Mouse (Mus musculus) hindbrain, embryonic 13.5 days (tissue): Measurements from ENCODE around the gene Cib1. TPM values are rescaled to one million over a fixed set of nuclear protein-coding genes. Genes with fewer than 3 reads are reported as not detected.

Source experiments
- ATAC-seq: fragments of 200-750 bp; cut with Nextera tagmentation; 2 replicates; pipeline ENCODE4 v1.8.0; 2017; ENCODE audit warnings: moderate TSS enrichment; ENCODE audit not compliant: low FRiP score
- H3K27ac ChIP-seq: fragments of 300-500 bp; sonication (generic); 2 replicates; pipeline ENCODE4 v1.5.1; 2015; ENCODE audit warnings: inconsistent platforms, mild to moderate bottlenecking, moderate library complexity
- H3K27me3 ChIP-seq: fragments of 300-500 bp; sonication (generic); 2 replicates; pipeline ENCODE4 v1.6.1; 2015; ENCODE audit warnings: mild to moderate bottlenecking, inconsistent platforms
- H3K36me3 ChIP-seq: fragments of 300-500 bp; sonication (generic); 2 replicates; pipeline ENCODE4 v1.6.1; 2015; ENCODE audit warnings: mild to moderate bottlenecking, inconsistent platforms
- H3K4me1 ChIP-seq: fragments of 300-500 bp; sonication (generic); replicated peaks from 2 replicates; pipeline ENCODE4 v1.6.1; 2015; ENCODE audit warnings: inconsistent platforms
- H3K4me2 ChIP-seq: fragments of 300-500 bp; sonication (generic); 2 replicates; pipeline ENCODE4 v1.6.1; 2015; ENCODE audit warnings: inconsistent platforms, mild to moderate bottlenecking, moderate library complexity
- H3K4me3 ChIP-seq: fragments of 300-500 bp; sonication (generic); 2 replicates; pipeline ENCODE4 v1.5.1; 2015; ENCODE audit warnings: mild to moderate bottlenecking, inconsistent platforms
- H3K9ac ChIP-seq: fragments of 300-500 bp; sonication (generic); 2 replicates; pipeline ENCODE4 v1.6.1; 2015; ENCODE audit warnings: mild to moderate bottlenecking, inconsistent platforms
- H3K9me3 ChIP-seq: fragments of 300-500 bp; sonication (generic); 2 replicates; pipeline ENCODE4 v1.6.1; 2016; ENCODE audit warnings: inconsistent platforms
- WGBS: fragments of 180-500 bp; shearing (Covaris S2); methylation state at CpG from one replicate; pipeline ENCODE4 v1.1.7; 2015; 5-methylcytosine and 5-hydroxymethylcytosine counted together
- polyA plus RNA-seq: library from polyadenylated mRNA; unstranded; fragments of >200 nt; fragmentation: Nextera tagmentation; extraction: Ambion mirVana; gene quantifications from 2 replicates; pipeline ENCODE4 v1.2.1, GENCODE M21; 2015

Gene Cib1
- polyA plus RNA-seq, 1 experiment from 2014 or later = 38.1 TPM

DNA sequence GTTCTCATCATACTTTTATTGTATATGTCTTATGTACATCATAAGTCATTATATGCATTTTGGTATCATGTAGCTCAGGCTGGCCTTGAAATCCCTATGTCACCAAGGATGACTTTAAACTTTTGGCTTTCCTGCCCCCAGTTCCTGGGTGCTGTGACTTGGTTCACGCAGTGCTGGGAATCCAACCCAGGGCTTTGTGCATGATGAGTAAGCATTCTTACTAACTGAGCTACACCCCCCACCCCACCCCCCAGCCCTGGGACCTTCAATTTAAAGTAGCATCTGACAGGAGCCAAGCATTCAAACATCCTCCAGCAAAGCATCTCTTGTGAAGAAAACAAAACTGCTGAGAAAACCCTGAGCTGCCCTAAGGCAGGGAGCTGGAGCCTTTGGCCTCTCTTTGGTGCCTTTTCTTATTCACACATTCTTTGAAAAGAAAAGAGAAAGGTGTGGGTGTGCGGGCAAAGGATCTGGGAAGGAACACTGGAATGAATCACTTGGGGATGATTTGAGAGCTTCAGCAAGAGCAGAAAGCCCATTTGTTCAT, 44.0 kb downstream of the Cib1 start:
- Histone ChIP-seq H3K36me3 (no peaks in the 10 kb centered on the region), H3K9ac (0 out of 2 replicates have a peak overlapping the region, but pooled peaks have one; percentile 36), H3K4me3 (no peak overlapping the region), H3K4me1 (peaks cover 80% of the 10 kb centered on the region), H3K27ac (peak overlapping the region; percentile 81), H3K9me3 (no peaks in the 10 kb centered on the region), H3K27me3 (0 out of 2 replicates have a peak, but pooled peaks cover 3% of the 10 kb centered on the region), H3K4me2 (no peak overlapping the region; the same call in 1 of the 2 replicates)
- ATAC-seq = no peak
- 58% methylated on average over 2 of the region's 2 CpGs for whole genome bisulfite sequencing

GRCm38 (mm10) chr7:80187501-80187900, 45.1 kb downstream of the Cib1 start:
- 0 out of 2 replicates have a peak, but pooled peaks cover 3% of the 10 kb centered on the region for H3K27me3 ChIP-seq

GRCm38 (mm10) chr7:80186531-80187296, 45.9 kb downstream of the Cib1 start, which contains the start of gene Sema4b:
Gene Sema4b, plus strand, starts transcription at chr7:80186841.
- Histone ChIP-seq H3K36me3 (no peaks in the 10 kb centered on the region), H3K4me2 (peak within 1 kb of the TSS; percentile 75), H3K4me1 (peaks cover 62% of the 10 kb centered on the region), H3K9me3 (no peaks in the 10 kb centered on the region), H3K27me3 (0 out of 2 replicates have a peak, but pooled peaks cover 3% of the 10 kb centered on the region), H3K9ac (peak within 1 kb of the TSS; percentile 75), H3K4me3 (peak within 1 kb of the TSS; percentile 52), H3K27ac (peak within 1 kb of the TSS; percentile 81)
- WGBS = 1% methylated on average over 48 of the region's 51 CpGs
- ATAC-seq = peak; percentile 89

More at GRCm38 (mm10) chr7:80187501-80187900, 45.1 kb downstream of the Cib1 start:
- peak overlapping the region; percentile 75 for H3K9ac ChIP-seq
- H3K9me3 ChIP-seq = no peaks in the 10 kb centered on the region
- peak overlapping the region; percentile 52 for H3K4me3 ChIP-seq
- no peaks in the 10 kb centered on the region for H3K36me3 ChIP-seq
- H3K4me2 ChIP-seq = peak overlapping the region; percentile 75
- WGBS = 50% methylated on average over 12 of the region's 12 CpGs
- peak overlapping the region; percentile 81 for H3K27ac ChIP-seq
- ATAC-seq = no peak
- H3K4me1 ChIP-seq = peaks cover 70% of the 10 kb centered on the region

- Histone ChIP-seq H3K36me3 (no peaks in the 10 kb centered on the region), H3K4me2 (peak overlapping the region; percentile 75), H3K4me3 (peak overlapping the region; percentile 52; the same call in 1 of the 2 replicates), H3K9me3 (no peaks in the 10 kb centered on the region), H3K27me3 (no peaks in the 10 kb centered on the region), H3K9ac (0 out of 2 replicates have a peak overlapping the region, but pooled peaks have one; percentile 75), H3K27ac (no peak overlapping the region), H3K4me1 (peaks cover 55% of the 10 kb centered on the region)
- WGBS = 16% methylated on average over 8 of the region's 8 CpGs
- ATAC-seq = no peak
Measured at GRCm38 (mm10) chr7:80186021-80186420, 46.6 kb downstream of the Cib1 start.

GRCm38 (mm10) chr7:80184968-80185367, 47.6 kb downstream of the Cib1 start:
- H3K4me2 ChIP-seq = no peak overlapping the region
- no peaks in the 10 kb centered on the region for H3K27me3 ChIP-seq
- 41% methylated on average over 6 of the region's 6 CpGs for WGBS
- H3K4me3 ChIP-seq = no peak overlapping the region
- peaks cover 46% of the 10 kb centered on the region for H3K4me1 ChIP-seq
- ATAC-seq = no peak
- H3K27ac ChIP-seq = peak overlapping the region; percentile 55; the same call in 1 of the 2 replicates
- H3K9ac ChIP-seq = no peak overlapping the region
- no peaks in the 10 kb centered on the region for H3K36me3 ChIP-seq
- H3K9me3 ChIP-seq = no peaks in the 10 kb centered on the region

DNA sequence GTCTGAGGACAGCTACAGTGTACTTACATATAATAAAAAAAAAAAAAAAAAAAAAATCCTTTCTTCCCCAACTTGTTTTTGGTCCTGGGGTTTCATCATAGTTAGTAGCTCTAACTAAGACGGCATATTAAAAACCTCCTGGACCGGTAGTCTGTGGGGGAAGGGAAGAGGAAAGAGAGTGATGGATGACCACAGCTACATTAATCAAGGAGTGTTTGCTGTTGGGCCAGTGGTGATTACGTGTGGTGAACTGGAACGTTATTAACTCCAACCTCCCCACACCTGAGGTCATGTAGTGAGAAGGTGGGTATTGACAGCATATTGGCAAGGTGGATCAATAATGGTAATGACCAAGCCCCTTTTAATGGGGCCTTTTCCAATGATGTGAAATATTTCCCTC, 48.1 kb downstream of the Cib1 start:
- Histone ChIP-seq H3K27me3 (no peaks in the 10 kb centered on the region), H3K36me3 (no peaks in the 10 kb centered on the region), H3K9me3 (no peaks in the 10 kb centered on the region), H3K27ac (peak overlapping the region; percentile 55; the same call in 1 of the 2 replicates), H3K9ac (no peak overlapping the region), H3K4me2 (no peak overlapping the region), H3K4me1 (peaks cover 43% of the 10 kb centered on the region), H3K4me3 (no peak overlapping the region)
- ATAC-seq = no peak
- WGBS = 44% methylated on average over 4 of the region's 4 CpGs

- Histone ChIP-seq H3K4me3 (no peak overlapping the region), H3K9ac (no peak overlapping the region), H3K27ac (no peak overlapping the region), H3K4me2 (no peak overlapping the region), H3K4me1 (peaks cover 37% of the 10 kb centered on the region), H3K36me3 (no peaks in the 10 kb centered on the region), H3K9me3 (no peaks in the 10 kb centered on the region), H3K27me3 (no peaks in the 10 kb centered on the region)
- no peak for ATAC-seq
- 36% methylated on average over 5 of the region's 5 CpGs for WGBS
Measured at GRCm38 (mm10) chr7:80183969-80184368, 48.6 kb downstream of the Cib1 start.

- Histone ChIP-seq H3K4me3 (no peak overlapping the region), H3K27ac (no peak overlapping the region), H3K4me1 (peaks cover 32% of the 10 kb centered on the region), H3K9me3 (no peaks in the 10 kb centered on the region), H3K36me3 (no peaks in the 10 kb centered on the region), H3K4me2 (no peak overlapping the region), H3K9ac (no peak overlapping the region), H3K27me3 (no peaks in the 10 kb centered on the region)
- 95% methylated on average over 1 of the region's 1 CpGs for WGBS
- ATAC-seq = no peak
Measured at GRCm38 (mm10) chr7:80183466-80183865, 49.1 kb downstream of the Cib1 start.

GRCm38 (mm10) chr7:80182139-80182538, 50.5 kb downstream of the Cib1 start:
- H3K9ac ChIP-seq = no peak overlapping the region
- ATAC-seq = no peak
- H3K36me3 ChIP-seq = no peaks in the 10 kb centered on the region
- H3K4me3 ChIP-seq = no peak overlapping the region
- no peak overlapping the region for H3K27ac ChIP-seq
- H3K27me3 ChIP-seq = no peaks in the 10 kb centered on the region
- no peaks in the 10 kb centered on the region for H3K9me3 ChIP-seq
- H3K4me2 ChIP-seq = no peak overlapping the region
- peaks cover 19% of the 10 kb centered on the region for H3K4me1 ChIP-seq

GRCm38 (mm10) chr7:80181078-80181477, 51.5 kb downstream of the Cib1 start:
- Histone ChIP-seq H3K9ac (no peak overlapping the region), H3K4me2 (no peak overlapping the region), H3K27me3 (no peaks in the 10 kb centered on the region), H3K4me3 (no peak overlapping the region), H3K4me1 (peaks cover 9% of the 10 kb centered on the region), H3K27ac (no peak overlapping the region), H3K9me3 (no peaks in the 10 kb centered on the region), H3K36me3 (no peaks in the 10 kb centered on the region)
- no peak for ATAC-seq
- WGBS = 76% methylated on average over 2 of the region's 2 CpGs

DNA sequence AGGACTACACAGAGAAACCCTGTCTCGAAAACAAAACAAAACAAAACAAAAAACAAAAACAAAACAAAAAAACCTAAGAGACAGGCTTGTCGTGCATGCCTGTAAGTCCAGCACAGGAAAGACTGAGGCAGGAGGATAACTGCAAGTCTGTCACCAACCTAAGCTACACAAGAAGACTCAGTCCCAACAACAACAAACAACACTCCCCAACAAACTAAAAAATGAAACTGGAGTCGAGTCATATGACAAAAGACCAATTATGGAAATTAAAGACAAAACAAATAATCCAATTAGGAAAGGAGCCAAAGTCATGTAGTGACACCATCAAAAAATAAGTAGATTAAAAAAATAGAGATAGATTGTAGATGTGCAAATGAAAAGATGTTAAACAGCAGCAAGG, 52.4 kb downstream of the Cib1 start:
- ATAC-seq = no peak
- Histone ChIP-seq H3K4me1 (peaks cover 6% of the 10 kb centered on the region; the same call in 1 of the 2 replicates), H3K27me3 (no peaks in the 10 kb centered on the region), H3K4me3 (no peak overlapping the region), H3K9ac (no peak overlapping the region), H3K36me3 (no peaks in the 10 kb centered on the region), H3K9me3 (no peaks in the 10 kb centered on the region), H3K27ac (no peak overlapping the region), H3K4me2 (no peak overlapping the region)
- WGBS = 71% methylated on average over 3 of the region's 3 CpGs

- WGBS = 85% methylated on average over 6 of the region's 6 CpGs
- H3K27me3 ChIP-seq = no peaks in the 10 kb centered on the region
- H3K4me1 ChIP-seq = peaks cover 2% of the 10 kb centered on the region; the same call in 1 of the 2 replicates
- no peak for ATAC-seq
- no peak overlapping the region for H3K4me2 ChIP-seq
- no peak overlapping the region for H3K9ac ChIP-seq
- no peaks in the 10 kb centered on the region for H3K9me3 ChIP-seq
- H3K36me3 ChIP-seq = no peaks in the 10 kb centered on the region
- H3K4me3 ChIP-seq = no peak overlapping the region
- H3K27ac ChIP-seq = no peak overlapping the region
Measured at GRCm38 (mm10) chr7:80179790-80180189, 52.8 kb downstream of the Cib1 start.
